Mouse (Mus musculus) erythroblast, embryonic 14.5 days (primary cell): ENCODE data around the gene Immt.

ENCODE experiments used
- GATA1 ChIP-seq: IDR thresholded peaks from 2 replicates; pipeline ENCODE4 v1.6.1; 2012; ENCODE audit warnings: low read length, inconsistent platforms, mixed read lengths
- TAL1 ChIP-seq: IDR thresholded peaks from 3 replicates; pipeline ENCODE4 v1.6.1; 2012; ENCODE audit warnings: low read length, inconsistent platforms, mixed read lengths

GRCm38 (mm10) chr6:71806713-71807112 lies 24.4 kb upstream of the Immt start:
- no peak for TF ChIP-seq GATA1
- no peak for TF ChIP-seq TAL1
